Mouse (Mus musculus) megakaryocyte, embryonic 14.5 days (primary cell): ENCODE measurements around the gene 2510039O18Rik.

Source experiments
- FLI1 ChIP-seq: IDR thresholded peaks from 2 replicates; pipeline ENCODE4 v1.6.1; 2012; ENCODE audit warnings: low read length, inconsistent platforms, mixed read lengths
- GATA1 ChIP-seq: IDR thresholded peaks from 3 replicates; pipeline ENCODE4 v1.6.1; 2012; ENCODE audit warnings: mixed read lengths, low read length, inconsistent platforms, borderline replicate concordance

GRCm38 (mm10) chr4:147957141-147957540 is 16.4 kb downstream of the 2510039O18Rik start:
- TF ChIP-seq GATA1 (no peak), FLI1 (no peak)
